Mouse (Mus musculus) Muller cell, postnatal 12 days (primary cell): ENCODE data around the gene Dok5.
A peak's percentile ranks its signal among the peaks of the same experiment; 100 is the strongest.

Experiments
- DNase-seq: peaks from one replicate; pipeline ENCODE4 v3.0.0-alpha.2; 2015; ENCODE audit errors: inconsistent ontology term

The Dok5 gene

GRCm38 (mm10) chr2:170731632-170732561, at the start of gene Dok5:
TSS of gene Dok5 (plus strand) at chr2:170731807.
- peak; percentile 86 for DNase-seq

- no peak for DNase-seq
Measured at GRCm38 (mm10) chr2:170683385-170683784, 48.2 kb upstream of the Dok5 start.

GRCm38 (mm10) chr2:170695071-170695936, 36.3 kb upstream of the Dok5 start:
- DNase-seq: no peak

- no peak for DNase-seq
Measured at GRCm38 (mm10) chr2:170695937-170696510, 35.6 kb upstream of the Dok5 start.

GRCm38 (mm10) chr2:170700471-170700870, 31.1 kb upstream of the Dok5 start:
- DNase-seq: peak; percentile 52

- no peak for DNase-seq
Measured at GRCm38 (mm10) chr2:170706488-170706887, 25.1 kb upstream of the Dok5 start.

GRCm38 (mm10) chr2:170707672-170708071, 23.9 kb upstream of the Dok5 start:
- no peak for DNase-seq

GRCm38 (mm10) chr2:170708901-170709300, 22.7 kb upstream of the Dok5 start:
- DNase-seq: no peak

GRCm38 (mm10) chr2:170712658-170713285, 18.8 kb upstream of the Dok5 start:
- DNase-seq: no peak

- no peak for DNase-seq
Measured at GRCm38 (mm10) chr2:170720386-170720785, 11.2 kb upstream of the Dok5 start.

- DNase-seq: no peak
Measured at GRCm38 (mm10) chr2:170724136-170724535, 7.5 kb upstream of the Dok5 start.

GRCm38 (mm10) chr2:170724716-170725115, 6.9 kb upstream of the Dok5 start:
- no peak for DNase-seq

GRCm38 (mm10) chr2:170725796-170726195, 5.8 kb upstream of the Dok5 start:
- no peak for DNase-seq

- no peak for DNase-seq
Measured at GRCm38 (mm10) chr2:170726996-170727710, 4.5 kb upstream of the Dok5 start.

- DNase-seq: no peak
Measured at GRCm38 (mm10) chr2:170728864-170729263, 2.7 kb upstream of the Dok5 start.

- peak; percentile 62 for DNase-seq
Measured at GRCm38 (mm10) chr2:170729661-170730060, 1.9 kb upstream of the Dok5 start.

- DNase-seq: no peak
Measured at GRCm38 (mm10) chr2:170730136-170730535, 1.5 kb upstream of the Dok5 start.

- no peak for DNase-seq
Measured at GRCm38 (mm10) chr2:170730781-170731180, 826 bp upstream of the Dok5 start.

GRCm38 (mm10) chr2:170731205-170731604, 402 bp upstream of the Dok5 start:
- DNase-seq: no peak

- DNase-seq: no peak
Measured at GRCm38 (mm10) chr2:170733671-170734070, 2.1 kb downstream of the Dok5 start.

- no peak for DNase-seq
Measured at GRCm38 (mm10) chr2:170734446-170734845, 2.8 kb downstream of the Dok5 start.
